Mouse (Mus musculus): ENCODE measurements around the gene Slc7a14.

DNA sequence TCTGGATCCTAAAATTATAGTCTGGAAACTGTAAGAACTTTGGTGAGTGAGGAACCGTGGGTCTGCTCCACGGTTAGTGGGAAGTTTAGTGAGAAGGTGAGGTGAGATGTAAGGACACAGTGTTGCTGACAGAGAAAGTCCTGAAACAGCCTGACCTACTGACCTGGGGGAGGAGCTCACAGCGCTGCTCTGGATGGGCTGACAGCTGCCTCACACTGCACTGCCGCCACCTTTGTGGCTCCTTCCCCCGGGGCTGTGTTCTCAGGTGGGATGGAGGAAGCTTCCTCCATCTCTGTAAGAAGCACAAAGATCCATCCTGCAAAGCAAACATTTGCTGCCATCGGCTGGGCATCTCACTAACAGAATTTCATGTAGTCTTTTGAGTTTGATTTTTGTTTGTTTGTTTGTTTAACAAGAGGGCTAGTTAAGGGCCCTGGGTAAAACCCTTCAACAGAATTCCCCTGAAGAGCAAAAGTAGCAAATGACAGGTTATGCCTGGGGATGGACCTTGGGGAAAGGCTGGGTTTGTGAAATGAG is 101.7 kb downstream of the Slc7a14 start:
- TF ChIP-seq CTCF (IDR thresholded peaks at IDR 0.05) (no peak), POLR2A (IDR thresholded peaks at IDR 0.05; ENCODE audit: insufficient read depth, low read depth, low read length) (no peak), EP300 (IDR thresholded peaks at IDR 0.05; ENCODE audit: insufficient read depth, low read depth, low read length) (no peak)
